Mouse (Mus musculus): ENCODE data around the gene Hpdl.
"Not testable (repeated sequence)": the region's sequence is repeated elsewhere in the genome, so short reads cannot be mapped to it uniquely, and the experiment has no call there.

The Hpdl gene

GRCm38 (mm10) chr4:116821694-116822016 is at the start of gene Hpdl:
Gene Hpdl (minus strand): TSS chr4:116821707.
- no peak for DNase-seq (ENCODE audit: low read depth in 1 of 2, low spot score in 2 of 2)

DNA sequence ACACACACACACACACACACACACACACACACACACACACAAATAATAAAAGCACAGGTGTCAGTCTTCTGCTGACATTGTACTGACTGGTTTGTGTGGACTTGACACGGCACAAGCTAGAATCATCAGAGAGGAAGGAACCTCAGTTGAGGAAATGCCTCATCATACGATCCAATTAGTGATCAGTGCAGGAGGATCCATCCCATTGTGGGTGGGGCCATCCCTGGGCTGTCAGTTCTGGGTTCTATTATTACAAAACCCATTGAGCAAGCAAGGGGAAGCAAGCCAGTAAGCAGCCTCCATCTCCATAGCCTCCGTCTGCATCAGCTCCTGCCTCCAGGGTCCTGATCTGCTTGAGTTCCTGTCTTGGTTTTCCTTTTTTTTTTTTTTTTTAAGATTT is 48.4 kb upstream of the Hpdl start:
- DNase-seq (ENCODE audit: low read depth in 1 of 2, low spot score in 2 of 2): no peak

DNA sequence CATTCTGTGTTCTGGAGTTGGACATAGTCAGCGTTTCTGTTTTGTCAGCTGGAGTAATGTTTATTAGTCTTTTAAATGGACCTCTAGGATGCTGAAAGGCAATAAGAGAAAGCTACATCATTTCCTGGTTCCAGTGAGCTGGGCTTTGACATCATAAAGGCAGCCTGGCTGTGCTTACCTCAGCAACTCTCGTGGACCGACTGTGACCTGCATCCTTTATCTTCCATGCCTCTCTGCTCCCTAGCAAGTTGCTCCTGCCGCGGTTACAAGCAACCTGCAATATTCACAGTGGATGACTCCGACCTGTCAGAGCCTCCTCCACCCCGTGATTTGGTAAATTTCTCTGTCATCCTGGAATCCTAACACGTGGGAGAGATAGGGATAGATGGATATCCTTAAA is 40.5 kb upstream of the Hpdl start:
- no peak for DNase-seq (ENCODE audit: low read depth in 1 of 2, low spot score in 2 of 2)

DNA sequence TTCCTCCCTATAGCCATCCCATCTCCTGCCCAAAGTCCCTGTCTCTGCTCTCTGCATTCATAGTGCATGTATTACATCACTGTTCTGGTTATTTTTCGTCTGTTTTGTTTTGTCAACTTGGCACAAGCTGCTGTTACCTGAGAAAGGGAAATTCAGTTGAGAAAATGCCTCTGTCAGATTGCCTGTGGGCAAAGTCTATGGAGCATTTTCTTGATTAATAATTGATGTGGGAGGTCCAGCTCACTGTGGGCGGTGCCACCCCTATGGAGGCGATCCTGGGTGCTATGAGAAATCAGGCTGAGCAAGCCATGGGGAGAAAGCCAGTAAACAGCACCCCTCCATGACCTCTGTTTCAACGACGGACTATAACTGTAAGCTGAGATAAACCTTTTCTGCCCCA is 38.2 kb upstream of the Hpdl start:
- no peak for DNase-seq (ENCODE audit: low read depth in 1 of 2, low spot score in 2 of 2)

GRCm38 (mm10) chr4:116857203-116857602 is 35.7 kb upstream of the Hpdl start:
- DNase-seq (ENCODE audit: low read depth in 1 of 2, low spot score in 2 of 2): no peak

- no peak for DNase-seq (ENCODE audit: low read depth in 1 of 2, low spot score in 2 of 2)
Observed at GRCm38 (mm10) chr4:116854286-116854685, 32.8 kb upstream of the Hpdl start.

DNA sequence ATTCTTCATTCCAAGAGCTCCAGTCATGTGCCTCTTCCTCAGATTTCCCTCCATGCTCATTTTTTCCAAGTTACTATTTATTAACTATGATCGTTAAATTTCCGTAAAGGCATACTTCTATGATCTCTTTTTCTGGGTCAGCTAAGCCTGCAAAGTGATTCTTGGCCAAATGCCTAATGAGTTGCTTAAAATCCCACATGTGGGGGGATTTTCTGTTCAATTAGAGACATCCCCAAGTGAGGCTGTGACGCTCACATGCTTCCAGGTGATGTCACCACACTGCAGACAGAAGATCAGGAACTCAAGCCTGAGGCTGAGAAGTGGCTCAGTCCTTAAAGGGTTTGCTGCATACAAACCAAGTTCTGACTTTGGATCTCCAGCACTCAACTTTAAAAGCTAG is 28.4 kb upstream of the Hpdl start:
- DNase-seq (ENCODE audit: low read depth in 1 of 2, low spot score in 2 of 2): no peak

DNA sequence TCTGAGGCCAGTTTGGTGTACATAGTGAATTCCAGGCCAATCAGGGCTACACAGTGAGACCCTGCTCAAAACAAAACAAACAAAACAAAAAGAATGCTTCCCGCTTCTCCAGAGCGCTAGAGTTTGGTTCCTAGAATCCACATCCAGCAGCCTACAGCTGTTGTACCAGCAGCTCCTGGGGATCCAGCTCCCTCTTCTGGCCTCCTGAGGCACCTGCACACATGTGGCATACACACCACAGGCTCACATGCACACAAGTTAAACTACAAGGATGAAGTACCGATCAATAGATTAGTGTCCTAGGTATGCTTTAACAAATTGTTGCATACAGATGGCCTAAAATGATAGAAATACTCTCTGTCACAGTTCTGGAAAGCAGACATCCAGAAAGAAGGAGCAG is 22.8 kb upstream of the Hpdl start:
- no peak for DNase-seq (ENCODE audit: low read depth in 1 of 2, low spot score in 2 of 2)

GRCm38 (mm10) chr4:116840841-116841240 is 19.3 kb upstream of the Hpdl start:
- DNase-seq (ENCODE audit: low read depth in 1 of 2, low spot score in 2 of 2): no peak

GRCm38 (mm10) chr4:116840096-116840495 is 18.6 kb upstream of the Hpdl start:
- not testable (repeated sequence) for DNase-seq (ENCODE audit: low read depth in 1 of 2, low spot score in 2 of 2)

DNA sequence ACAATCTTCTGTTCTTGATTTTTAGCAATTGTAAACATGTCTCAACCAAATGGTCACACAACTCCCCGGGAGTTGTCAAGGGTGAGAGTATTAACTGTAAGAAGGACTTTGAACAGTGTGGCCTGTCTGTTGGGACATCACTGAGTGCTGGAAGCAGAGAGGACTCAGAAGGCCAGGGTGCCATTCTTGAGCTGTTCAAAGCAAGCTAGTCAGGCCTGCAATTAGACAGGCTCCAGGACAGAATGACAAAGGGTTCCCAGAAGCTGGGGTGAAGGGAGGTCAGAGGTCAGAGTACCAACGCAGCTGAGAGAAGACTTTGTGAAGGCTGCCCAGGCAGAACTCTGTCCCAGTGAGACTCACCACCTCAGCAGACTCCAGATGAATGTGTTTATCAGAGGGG is 17.5 kb upstream of the Hpdl start:
- DNase-seq (ENCODE audit: low read depth in 1 of 2, low spot score in 2 of 2): no peak

DNA sequence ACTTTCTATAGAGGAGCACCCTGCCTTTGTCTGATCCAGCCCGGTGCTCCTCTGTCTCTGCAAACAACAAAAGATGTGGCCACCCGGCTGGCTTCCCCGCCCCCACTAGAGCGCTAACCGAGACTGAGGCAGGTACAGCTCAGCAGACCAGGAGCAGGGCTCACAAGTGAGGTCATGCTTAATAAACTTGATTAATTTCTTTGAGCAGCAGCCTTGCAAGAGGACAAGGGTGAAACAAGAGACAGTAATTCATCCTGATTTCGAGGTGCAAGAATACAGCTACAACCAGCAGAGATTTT is 8.5 kb upstream of the Hpdl start:
- DNase-seq (ENCODE audit: low read depth in 1 of 2, low spot score in 2 of 2): no peak

DNA sequence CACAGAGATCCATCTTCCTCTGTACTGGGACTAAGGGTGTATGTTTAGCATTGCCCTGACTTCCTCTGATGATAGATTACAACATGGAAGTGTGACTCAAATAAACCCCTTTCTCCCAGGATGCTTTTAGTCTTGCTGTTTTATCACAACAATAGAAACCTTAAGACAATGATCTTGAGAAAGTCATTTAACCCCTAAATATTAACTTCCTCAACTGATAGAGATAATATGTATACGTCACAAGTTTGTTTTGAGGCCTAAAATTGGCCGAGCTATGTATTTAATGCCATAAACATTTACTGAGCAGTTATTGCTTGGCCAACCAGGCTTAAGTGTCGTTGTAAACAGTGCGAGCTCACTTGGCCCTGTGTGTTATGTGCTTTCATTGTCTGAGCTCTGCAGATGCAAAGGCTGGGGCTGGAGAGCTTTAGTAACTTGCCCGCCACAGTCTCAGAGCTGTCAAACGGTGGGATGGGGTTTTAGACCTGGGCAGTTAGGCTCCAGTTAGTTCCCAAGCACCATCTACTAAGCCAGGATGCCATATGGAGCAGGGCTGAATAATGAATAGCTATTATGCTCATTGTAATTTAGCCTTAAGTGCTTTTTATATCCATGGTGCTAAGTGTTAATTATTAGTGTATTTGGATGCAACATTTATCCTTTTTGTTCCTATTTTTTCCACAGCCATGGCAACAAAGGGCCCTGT is 8.0 kb upstream of the Hpdl start:
- DNase-seq (ENCODE audit: low read depth in 1 of 2, low spot score in 2 of 2): no peak

- DNase-seq (ENCODE audit: low read depth in 1 of 2, low spot score in 2 of 2): no peak
Observed at GRCm38 (mm10) chr4:116827819-116828218, 6.3 kb upstream of the Hpdl start.

GRCm38 (mm10) chr4:116824541-116825004 is 3.1 kb upstream of the Hpdl start:
- DNase-seq (ENCODE audit: low read depth in 1 of 2, low spot score in 2 of 2): no peak

GRCm38 (mm10) chr4:116820902-116821693 is 409 bp downstream of the Hpdl start:
- peak; percentile 29 to 31 for DNase-seq (ENCODE audit: low read depth in 1 of 2, low spot score in 2 of 2)

- DNase-seq (ENCODE audit: low read depth in 1 of 2, low spot score in 2 of 2): no peak
Observed at GRCm38 (mm10) chr4:116819968-116820901, 1.3 kb downstream of the Hpdl start.

DNA sequence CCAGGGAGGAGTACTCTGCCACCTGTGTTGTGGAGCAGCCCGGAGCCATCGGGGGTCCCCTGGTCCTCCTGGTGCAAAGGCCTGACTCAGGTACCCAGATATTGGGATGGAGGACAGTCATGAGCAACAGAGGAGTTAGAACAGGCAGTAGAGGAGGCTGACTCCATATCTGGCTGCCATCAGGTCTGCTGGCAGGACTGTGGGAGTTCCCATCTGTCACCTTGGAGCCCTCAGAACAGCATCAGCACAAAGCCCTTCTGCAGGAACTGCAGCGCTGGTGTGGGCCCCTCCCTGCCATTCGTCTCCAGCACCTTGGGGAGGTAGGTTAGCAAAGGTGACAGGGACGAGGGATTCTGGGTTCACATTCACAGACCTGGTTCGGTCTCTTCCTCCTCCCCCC is 4.0 kb downstream of the Hpdl start:
- DNase-seq (ENCODE audit: low read depth in 1 of 2, low spot score in 2 of 2): no peak

DNA sequence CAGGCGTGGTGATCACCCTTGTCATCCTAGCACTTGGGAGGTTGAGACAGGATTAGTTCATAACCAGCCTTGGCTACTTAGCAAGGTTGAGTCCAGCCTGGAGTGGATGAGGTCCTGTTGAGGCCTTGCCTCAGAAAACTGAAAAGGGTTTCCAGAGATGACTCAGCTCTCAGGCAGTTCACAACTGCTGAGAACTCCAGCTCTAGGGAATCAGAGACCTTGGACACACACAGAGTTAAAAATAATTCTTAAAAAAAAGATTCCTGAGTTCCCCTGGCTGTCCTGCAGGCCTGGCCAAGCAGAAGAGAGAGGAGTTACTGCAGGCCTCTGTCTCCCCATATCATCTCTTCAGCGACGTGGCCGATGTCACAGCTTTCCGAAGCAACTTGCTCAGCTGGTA is 6.2 kb downstream of the Hpdl start:
- no peak for DNase-seq (ENCODE audit: low read depth in 1 of 2, low spot score in 2 of 2)

DNA sequence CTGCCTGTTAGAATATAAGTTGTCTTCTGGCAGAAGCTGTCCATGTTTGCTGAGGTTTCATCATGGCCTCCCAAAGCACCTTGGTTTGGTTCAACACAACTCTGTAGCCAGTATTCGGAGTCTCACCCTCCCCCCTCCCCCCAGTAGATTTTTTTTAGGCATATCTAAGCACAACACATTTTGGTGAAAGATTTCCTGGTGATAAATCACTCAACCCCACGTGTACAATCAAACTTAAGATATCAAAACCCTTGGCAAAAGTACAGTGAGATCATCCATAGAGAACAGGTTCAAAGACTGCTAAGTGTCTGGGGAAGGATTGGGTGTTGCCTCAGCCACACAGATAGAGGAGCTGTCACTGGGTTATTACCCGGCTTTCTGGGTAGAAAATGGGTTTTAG is 10.5 kb downstream of the Hpdl start:
- DNase-seq (ENCODE audit: low read depth in 1 of 2, low spot score in 2 of 2): no peak

GRCm38 (mm10) chr4:116807197-116808129 is 14.0 kb downstream of the Hpdl start, which contains the start of the genes Toe1 and Mutyh:
Gene Toe1 (minus strand): TSS chr4:116807640.
Gene Mutyh (plus strand): TSS chr4:116807723.
- peak; percentile 81 to 86 for DNase-seq (ENCODE audit: low read depth in 1 of 2, low spot score in 2 of 2)
